Mouse (Mus musculus): ENCODE measurements at regions not wholly inside any gene's neighbourhood (a gene's known extent, or its start where the extent isn't known, plus 50 kb on each side); places are given as distances from the start of the nearest gene placed in this dataset.
A peak's percentile ranks its signal among the peaks of the same experiment; 100 is the strongest.
"Not testable (repeated sequence)": the region's sequence is repeated elsewhere in the genome, so short reads cannot be mapped to it uniquely, and the experiment has no call there.

DNA sequence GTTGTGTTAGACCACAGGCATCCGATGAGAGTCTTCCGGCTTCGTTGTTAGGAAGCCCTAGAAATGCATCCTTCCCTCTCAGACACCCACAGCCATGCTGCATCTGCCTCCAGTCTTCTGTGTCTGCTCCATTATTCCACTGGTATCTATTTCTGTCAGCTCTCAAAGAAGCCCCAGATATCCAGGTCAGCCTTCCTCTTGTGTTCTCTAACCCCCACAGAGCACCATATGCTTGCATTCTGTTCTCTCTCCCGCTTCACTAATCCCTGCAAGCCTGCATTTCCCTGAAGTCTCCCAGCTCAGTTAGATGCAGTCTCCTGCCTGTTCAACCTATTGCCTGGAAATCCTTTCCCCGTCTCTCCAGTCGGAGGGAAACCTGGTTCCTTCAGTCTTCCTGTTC, 53.6 kb upstream of the Wdfy3 start:
- DNase-seq (ENCODE audit: low read depth), result no peak

DNA sequence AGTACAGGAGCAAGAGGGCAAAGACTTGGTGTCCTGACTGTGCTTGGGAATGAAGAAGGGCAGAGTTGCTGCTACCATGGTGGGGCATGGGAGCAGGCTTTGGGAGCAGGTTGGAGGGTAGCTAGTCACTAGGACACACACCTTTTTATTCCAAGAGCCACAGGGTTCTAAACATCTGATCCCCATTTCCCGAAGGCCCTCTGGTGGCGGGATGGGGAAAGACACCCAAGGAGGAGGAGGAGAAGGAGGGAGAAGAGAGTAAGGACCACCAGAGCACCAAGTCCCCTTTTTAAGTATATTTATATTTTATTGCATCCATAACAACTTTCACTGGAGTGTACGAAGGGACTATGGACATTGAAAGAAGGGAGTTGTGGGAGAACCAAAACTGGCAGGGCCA, 57.0 kb upstream of the Wdfy3 start:
- no peak for DNase-seq (ENCODE audit: low read depth)

DNA sequence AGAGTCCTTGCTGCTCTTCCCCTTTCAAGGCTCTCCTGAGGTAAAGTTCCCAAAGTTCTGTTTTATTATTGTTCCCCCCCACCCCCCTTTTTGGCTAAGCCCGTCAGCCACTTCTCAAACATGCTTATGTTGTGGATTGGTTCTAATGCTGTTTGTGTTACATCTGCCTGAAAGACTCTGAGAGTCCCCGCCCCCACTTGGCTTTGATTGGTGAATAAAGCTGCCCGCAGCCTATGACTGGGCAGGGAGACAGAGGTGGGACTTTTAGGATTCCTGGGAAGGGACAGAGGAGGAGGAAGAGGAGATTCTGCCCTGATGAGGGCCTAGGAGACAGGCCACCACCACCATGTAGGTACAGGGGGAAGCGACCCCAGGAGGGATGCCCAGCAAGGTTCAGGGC, 78.3 kb upstream of the Wdfy3 start:
- DNase-seq (ENCODE audit: low read depth), result no peak

DNA sequence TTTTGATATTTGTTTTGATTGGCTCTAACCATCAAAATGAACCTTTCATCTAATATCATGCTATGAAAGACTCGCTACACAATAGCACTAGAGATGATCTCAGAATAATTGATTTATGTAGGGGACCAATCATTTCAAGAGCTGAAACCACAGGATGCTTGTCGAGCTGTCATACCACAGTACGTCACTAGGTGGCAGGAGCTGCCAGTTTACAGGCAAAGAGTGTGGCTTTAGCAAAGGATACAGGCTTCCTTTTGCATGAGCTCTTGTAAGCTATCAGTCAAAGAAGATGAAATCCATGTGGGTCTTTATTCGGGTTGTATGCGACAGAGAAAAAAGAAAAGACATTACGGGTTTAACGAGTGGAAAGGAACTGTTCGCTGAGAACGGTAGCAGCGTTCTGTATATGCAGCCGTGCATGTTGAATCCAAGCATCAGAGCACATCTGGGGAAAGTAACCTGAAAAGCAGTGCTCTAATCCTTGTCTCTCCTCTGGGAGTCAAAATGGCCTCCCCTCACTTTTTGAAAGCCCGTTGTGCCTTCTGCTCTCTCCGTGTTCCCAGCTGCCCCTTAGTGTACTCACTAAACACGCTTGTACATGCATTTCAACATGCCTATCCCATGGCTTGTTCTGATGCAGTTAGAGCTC, 79.9 kb upstream of the Wdfy3 start:
- peak; percentile 26 for DNase-seq (ENCODE audit: low read depth)

DNA sequence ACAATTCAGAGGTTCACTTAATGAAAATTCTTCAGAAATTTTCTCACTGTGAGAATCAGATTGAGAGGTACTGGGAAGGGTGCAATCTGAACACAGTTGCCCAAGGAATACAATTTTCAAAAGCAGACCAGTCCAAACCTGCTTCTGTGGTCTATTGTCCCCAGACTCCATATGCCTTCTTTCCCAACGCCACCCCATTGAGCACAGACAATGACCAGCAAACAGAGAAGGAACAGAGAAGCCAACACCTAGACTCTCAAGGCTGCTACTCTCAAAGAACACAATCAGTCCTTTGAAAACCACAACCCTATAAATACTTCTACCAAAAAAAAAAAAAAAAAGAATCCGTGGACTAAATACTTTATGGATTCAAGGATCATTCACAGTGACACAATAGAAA, 89.9 kb upstream of the Wdfy3 start:
- no peak for DNase-seq (ENCODE audit: low read depth)

DNA sequence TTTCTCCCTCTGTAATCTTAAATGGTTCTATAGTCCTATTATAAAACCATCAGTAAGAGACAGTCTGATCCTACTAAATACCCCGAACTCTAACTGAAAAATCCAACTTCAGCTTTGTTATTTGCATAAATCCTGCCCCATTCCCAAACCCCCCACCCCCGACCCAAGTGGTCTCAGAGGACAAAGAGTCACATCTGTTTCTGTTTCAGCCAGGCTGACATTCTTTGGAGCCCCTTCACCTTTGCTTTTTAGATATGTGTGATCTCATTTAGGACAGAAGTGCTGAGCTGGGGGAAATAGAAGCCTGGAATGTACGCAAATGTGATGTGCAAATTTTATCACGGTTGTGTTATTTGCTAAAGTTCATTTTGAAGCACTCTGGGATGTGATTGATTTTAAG, 98.3 kb upstream of the Wdfy3 start:
- DNase-seq (ENCODE audit: low read depth), result no peak

DNA sequence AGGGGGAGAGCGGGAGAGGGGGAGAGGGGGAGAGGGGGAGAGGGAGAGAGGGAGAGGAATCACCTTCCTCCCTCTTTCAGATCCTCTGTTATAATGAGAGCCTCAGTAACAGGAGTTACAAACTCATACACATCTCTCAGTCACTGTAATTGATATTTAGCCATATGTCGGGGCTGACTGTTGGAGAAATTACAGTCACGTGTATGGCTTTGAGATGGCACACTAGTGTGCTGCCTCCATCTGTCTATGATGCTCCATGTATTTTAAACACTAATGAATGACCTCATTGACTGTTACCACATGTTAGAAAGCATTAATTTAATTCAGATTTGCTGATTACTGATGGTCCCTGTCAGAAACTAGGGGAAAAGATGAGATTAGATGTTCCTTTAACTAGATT, 102.1 kb upstream of the Wdfy3 start:
- DNase-seq (ENCODE audit: low read depth), result no peak

DNA sequence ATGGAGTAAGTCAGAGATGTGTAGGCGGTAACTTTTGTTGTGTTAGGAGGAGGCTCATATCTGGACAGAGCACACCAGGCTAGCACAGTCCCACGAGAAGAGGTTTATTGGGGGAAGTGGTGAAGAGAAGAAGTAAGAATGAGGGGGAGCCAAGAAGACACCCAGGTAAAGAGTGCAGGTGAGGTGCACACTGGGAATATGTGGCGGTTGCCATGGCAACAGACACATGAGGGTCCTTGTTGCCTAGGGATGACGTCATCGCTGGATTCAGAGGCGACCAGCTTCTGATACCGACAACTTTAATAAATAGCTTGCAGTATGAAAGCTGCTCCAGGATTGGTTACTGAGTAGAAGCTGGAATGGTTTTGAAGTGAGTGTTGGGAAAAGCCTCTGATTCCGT, 110.5 kb upstream of the Wdfy3 start:
- DNase-seq (ENCODE audit: low read depth), result no peak

DNA sequence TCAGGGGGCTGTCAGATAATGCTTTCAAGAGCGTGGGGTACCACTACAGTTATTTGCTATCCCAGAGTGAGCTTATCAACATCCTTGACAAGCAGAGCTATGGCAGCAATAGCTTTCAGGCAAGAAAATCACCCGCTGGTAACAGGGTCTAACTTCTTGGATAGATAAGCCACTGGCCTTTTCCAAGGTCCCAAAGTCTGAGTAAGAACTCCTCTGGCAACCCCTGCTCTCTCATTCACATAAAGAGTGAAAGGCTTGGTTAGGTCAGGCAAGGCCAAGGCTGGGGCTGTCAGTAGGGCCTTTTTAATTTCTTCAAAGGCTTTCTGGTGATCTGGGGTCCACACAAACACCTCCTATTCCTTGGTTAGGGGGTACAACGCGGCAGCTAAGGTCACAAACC, 119.2 kb upstream of the Wdfy3 start:
- not testable (repeated sequence) for DNase-seq (ENCODE audit: low read depth)

DNA sequence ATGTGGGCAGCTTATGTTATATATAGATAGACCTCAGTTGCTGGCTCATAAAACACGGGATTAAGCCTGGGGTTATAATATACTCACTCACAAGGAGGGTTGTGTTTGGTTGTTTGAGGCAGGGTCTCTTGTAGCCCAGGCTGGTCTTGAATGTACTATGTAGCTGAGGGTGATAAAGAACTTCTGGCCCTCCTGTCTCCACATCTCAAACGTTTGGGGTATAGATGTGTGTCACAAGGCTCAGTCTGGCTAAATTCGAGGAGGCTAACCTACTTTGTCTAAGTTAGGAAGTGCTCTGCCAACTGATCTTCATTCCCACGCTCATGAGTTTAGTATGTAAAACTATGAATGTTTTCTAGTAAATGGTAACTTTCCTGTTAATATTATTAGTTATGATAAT, 136.7 kb upstream of the Wdfy3 start:
- no peak for DNase-seq (ENCODE audit: low read depth)

DNA sequence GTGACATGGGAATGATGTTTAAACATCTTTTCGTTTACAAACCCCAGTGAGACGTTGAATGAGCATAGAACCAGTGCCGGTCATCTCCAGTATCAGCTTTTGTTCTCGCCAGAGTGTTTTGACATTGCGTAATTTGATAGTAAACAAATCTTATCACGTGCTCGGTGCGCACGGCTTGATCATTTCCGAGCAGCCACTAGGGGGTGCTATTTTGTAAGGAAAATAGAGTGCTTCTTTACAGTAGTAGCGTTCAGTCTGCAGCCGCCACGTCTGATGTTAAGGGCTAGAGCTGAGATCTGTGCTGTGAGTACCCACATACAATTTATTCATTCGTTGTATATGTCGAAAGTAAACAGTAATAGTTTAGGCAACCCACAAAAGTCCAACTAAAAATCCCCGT, 137.2 kb upstream of the Wdfy3 start:
- DNase-seq (ENCODE audit: low read depth), result peak; percentile 28

DNA sequence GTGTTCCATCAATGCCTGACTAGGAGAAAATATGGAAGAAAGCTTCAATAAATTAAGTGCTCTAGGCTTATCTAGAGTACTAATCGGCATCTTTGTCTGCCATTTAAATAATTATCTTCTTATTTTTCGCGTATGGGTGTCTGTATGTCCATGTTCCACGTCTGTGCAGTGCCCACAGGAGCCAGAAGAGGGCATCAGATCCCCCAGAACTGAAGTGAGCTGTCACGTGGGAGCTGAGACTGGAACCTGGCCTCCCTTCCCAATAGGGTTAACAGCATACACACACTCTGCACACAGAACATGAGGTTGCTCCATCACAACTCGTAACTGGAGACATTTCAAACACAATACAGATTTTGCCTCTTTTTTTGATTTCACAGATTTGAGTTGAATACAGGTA, 143.4 kb upstream of the Wdfy3 start:
- DNase-seq (ENCODE audit: low read depth), result no peak

DNA sequence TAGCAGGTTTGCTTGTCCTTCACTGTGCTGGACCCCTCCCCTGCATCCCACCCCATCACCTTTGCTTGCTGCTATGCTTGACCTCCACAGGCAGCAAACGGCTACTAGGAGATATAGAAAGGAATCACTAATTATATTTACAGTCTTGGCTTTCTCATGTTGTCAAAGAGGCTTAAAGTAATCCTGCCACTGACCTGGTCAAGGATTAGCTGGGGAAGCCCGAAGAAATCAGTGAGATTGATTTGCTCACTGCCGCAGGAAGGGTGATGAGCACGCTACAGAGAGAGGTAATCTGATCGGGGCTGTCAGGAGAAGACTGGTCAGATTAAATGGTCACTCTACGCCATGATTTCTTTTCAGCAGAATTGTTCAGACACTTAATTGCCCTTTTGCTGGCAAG, 157.4 kb upstream of the Wdfy3 start:
- DNase-seq (ENCODE audit: low read depth), result no peak

DNA sequence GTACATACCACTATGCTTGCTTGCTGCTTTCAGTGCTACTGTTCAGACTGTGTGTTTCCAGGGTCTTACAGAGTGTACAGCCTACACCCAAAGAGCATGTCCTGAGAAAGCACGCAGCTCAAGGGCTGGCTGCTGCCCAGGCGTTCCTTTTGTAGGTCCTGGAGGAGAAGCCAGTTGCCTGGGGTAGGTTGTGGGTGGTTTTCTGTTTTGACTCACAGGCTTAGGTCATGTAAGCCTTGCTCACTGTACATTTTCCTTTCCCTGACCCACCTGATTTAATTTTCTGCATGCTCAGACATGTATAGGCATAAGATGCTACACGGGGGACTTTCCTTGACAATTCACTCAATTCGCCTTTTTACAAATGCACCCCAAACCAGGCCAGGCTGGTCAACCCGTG, 172.9 kb upstream of the Wdfy3 start:
- DNase-seq (ENCODE audit: low read depth), result no peak

DNA sequence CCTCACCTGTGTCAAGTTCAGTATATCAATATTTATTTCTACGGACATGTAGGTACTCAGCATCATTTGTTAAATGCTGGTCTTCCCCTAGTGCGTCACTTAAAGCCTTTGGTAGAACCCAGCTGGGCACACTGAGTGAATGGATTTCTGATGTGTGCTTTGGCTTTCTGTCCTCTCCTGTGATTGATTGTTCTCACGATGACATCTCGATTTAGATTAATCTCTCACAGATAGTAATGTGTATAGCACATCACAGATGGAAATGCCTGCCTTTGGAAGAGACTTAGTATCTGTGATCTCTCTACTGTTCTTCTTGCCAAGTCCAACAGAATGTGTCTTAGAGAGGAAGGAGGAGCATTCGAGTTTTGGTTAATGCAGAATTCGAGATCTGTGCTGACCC, 175.0 kb upstream of the Wdfy3 start:
- DNase-seq (ENCODE audit: low read depth), result no peak

DNA sequence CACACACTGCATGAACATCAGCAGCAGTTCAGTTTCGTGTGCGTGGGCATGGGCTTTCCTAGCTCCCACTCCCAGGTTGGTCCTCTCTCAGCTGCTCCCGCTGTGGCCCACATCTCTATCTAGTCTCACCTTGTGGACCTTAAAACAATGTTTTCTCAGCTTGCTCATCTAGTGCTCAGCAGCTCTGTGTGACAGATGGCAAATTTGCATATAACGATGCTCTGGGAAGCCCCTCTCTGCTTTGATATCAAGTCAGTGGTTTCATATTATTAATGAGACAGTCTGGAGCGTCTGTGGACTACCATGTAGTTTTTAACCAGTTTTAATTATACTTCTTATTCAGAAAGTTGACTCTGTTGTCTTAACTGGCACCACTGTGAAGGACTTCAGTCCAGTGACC, 179.0 kb upstream of the Wdfy3 start:
- DNase-seq (ENCODE audit: low read depth), result no peak

DNA sequence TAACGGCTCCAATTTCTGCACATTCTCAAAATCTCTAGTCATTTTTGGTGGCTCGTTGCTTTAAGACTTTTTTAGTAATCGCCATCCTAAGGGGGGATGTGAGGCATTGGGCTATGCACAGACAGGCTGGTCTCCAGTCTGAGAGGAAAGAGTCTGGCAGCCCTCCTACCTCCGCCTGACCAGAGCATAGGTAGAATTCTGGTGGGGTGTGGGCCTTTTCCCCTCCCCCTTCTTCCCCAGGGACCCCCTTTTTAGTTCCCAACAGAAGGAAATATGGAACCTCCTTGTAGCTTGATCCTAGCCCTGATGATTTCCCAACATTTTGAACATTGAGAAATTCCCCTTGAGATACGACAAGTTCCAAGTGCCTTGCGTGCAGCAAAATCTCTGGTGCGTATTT, 181.4 kb upstream of the Wdfy3 start:
- no peak for DNase-seq (ENCODE audit: low read depth)

DNA sequence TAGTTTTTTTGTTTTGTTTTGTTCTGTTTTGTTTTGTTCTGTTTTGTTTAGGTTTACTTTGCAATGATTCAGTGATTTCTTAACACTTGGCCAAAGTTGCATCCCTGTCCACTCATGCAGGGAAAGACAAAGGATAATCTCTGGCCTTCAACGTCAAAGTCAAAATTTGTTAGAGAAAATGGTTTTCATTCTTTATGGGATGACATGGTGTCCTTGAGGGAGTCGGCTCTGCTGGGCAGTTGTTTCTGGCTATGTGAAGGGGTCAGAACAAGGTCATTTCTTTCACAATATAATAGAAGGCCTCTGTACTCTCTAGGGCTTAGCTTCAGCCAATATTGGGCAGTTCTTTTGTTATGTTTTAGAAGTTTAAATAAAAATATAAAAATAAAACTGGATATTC, 184.1 kb upstream of the Wdfy3 start:
- no peak for DNase-seq (ENCODE audit: low read depth)

DNA sequence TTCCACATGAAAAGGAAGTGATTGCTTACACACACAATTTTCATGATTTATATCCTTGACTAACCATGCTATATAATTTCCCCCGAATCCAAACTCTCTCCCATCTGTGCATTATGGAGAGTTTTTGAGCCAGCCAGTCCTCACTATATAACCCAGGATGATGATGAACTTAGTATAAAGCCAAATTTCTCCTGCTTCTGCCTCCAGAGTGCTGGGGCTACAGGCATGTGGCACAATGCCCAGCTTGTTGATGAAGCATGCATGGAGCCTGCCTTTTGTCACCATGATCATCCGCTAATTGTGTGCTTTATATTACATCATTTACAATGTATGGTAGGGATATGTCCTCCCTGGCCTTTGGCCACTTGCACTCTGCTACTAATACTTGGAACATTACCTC, 187.4 kb upstream of the Wdfy3 start:
- no peak for DNase-seq (ENCODE audit: low read depth)

DNA sequence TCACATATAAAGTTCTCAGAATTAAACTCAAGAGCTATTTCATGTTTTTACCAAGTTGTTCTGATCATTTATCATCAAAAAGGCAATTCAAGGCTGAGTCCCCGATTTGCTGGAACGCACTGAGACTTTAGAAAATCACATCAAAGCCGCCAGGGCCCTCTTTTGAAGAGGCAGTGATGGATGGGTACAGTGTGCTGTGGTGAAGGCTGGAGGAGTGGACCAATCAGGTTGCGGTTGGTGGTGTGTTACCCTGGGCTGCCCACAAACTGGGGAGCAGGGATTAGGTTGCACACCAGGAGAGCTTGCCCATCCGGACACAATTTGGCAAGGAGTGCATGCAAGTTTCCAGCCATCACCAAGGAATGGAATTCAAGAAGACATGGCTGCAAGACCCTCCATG, 191.9 kb upstream of the Wdfy3 start:
- DNase-seq (ENCODE audit: low read depth), result no peak

DNA sequence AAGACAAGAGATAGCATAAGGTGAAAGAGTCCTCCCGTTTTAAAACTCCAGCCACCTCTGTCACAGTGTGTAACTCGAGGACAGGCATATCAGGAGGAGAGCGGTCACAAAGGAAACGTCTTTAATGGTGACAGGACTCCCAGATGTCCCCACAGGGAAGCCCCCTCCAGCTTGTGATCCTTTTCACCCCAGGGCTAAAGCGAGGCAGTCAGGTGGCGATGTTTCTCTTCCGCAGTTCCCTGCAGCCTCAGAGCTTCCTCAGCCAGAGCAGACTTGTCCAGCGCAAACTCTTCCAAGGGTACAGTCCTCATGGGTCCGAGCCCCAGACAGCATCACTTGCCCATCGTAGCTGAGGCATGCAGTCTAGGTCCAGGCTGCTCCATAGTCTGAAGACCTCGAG, 196.7 kb upstream of the Wdfy3 start:
- DNase-seq (ENCODE audit: low read depth), result no peak

DNA sequence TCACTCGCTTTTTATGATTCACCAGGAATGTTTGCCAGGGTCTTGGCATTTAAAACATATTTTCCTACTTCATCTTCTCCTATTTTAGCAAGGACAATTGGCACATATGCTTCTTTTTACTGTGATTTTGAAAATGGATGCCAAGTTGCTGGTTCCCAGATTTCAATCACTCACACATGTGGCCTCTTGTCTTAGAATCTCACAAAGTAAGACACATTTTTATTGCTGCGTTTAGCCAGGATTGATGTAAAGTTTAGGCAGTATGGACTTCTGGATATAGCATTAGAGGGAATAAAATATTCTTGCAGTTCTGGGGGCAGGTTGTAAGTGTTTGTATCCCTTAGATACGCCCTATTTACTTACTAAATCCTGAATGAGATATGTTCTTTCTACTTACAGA, 197.4 kb upstream of the Wdfy3 start:
- no peak for DNase-seq (ENCODE audit: low read depth)

DNA sequence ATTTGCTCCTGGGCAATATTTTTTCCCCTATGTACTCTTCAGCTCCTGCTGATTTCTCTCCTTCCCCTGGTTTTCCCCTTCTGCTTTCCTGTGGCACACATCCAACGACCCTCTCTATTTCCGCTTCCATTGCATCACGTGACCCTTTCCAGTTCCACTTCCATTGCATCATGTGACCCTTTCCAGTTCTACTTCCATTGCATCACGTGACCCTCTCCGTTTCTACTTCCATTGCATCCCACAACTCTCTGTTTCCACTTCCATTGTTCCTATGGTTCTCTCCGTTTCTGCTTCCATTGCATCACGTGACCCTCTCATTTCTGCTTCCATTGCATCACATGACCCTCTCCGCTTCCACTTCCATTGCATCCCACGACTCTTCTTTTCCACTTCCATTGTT, 199.5 kb upstream of the Wdfy3 start:
- no peak for DNase-seq (ENCODE audit: low read depth)

DNA sequence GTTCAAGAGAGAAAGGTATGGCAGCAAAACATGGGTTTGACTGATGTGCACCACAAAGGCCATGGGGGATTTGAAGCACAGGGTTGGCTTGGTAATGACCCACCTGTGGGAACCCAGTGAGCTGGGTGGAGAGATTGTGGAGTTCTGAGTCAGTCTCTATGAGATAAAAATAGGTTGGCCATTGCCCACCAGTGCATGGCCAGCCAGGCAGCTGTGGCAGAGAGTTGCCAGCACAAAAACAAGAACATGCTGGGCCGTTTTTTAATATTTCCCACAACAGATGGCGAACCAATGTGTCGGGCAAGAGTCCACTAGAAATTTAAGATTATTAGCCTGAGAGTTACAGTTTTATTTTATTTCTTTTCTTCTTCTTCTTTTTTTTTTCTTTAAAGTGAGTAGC, 205.6 kb upstream of the Arhgap24 start:
- DNase-seq (ENCODE audit: low read depth), result no peak

DNA sequence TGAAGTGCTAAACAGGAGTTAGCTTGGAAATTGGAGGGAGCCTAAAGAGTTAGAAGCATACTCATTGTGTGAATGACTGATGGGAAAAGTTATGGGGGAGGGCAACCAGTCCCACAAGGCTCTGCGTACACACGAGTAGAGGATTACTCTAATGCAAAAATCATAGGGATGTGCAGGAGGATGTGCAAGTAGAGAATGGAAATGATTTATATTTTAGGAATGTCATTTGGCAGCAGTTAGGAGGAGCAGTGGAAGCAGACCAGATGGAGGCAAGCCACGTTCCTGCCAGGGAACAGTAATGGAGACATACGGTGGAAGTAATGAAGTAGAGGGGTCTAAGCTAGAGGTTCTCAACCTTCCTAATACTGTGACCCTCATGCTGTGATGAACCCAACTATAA, 194.1 kb upstream of the Arhgap24 start:
- DNase-seq (ENCODE audit: low read depth), result no peak

All from naive thymus-derived CD4-positive, alpha-beta T cell, adult 2 months (primary cell).